Mouse (Mus musculus) heart, adult 18-20 months (tissue): ENCODE data around the gene St6galnac5. TPM values are rescaled to one million over a fixed set of nuclear protein-coding genes. Genes with fewer than 3 reads are reported as not detected.
A peak's percentile ranks its signal among the peaks of the same experiment; 100 is the strongest.

Source experiments
- DNase-seq, 2 experiments: peaks; one replicate each; pipeline ENCODE4 v3.0.0; 2021 to 2022; ENCODE audit warnings: mixed read lengths in 1 of 2
- total RNA-seq, 2 experiments: library from RNA; stranded (reverse); gene quantifications; 2 replicates each; pipeline ENCODE4 v1.2.3; 2021

Gene St6galnac5
- total RNA-seq, 2 experiments from 2014 or later: not detected

- DNase-seq: no peak
These were observed 31.7 kb downstream of the St6galnac5 start for GRCm38 (mm10) chr3:152950299-152950698.

GRCm38 (mm10) chr3:152949233-152949777 lies 32.7 kb downstream of the St6galnac5 start:
- no peak for DNase-seq

DNA sequence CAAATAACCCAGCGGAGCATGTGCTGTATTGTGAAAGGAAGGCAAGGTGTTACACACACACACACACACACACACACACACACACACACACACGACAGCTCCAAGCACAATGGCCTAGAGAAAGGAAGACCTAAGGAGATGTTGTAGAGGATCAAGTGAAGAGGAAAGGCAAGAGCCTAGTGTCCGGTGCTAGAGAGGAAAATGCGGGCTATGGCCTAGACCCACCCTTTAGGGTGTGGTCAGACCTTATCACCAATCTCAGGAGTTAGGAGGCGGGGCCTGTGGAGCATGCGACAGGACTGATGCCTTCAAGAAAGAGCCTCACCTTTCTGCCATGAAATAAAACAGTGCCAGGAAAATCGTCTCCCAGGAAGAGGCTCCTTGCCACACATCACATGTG lies 33.5 kb downstream of the St6galnac5 start:
- no peak for DNase-seq

- DNase-seq: no peak
These were observed 34.9 kb downstream of the St6galnac5 start for GRCm38 (mm10) chr3:152947031-152947640.

DNA sequence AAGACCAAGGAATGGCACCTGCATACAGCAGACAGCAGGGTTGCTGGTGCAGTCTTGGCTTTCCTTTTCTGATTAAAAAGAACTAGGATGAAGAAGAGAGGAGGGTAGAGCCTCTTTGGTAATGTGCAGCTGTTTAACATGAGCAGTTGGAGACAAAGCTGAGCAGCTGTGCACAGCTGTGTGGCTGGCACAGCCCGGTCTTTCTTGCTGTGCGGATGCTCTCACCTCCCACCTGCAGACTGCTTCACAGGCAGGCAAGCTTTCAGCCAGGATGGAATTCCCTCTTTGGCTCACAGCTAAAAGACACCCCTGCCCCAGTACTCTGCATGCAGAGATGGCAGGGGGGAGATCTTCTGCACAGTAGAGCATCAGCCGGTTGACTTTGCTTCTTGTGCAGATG lies 37.3 kb downstream of the St6galnac5 start:
- DNase-seq: peak; percentile 10 to 13

- peak; percentile 17 to 24 for DNase-seq
These were observed 39.1 kb downstream of the St6galnac5 start for GRCm38 (mm10) chr3:152942985-152943384.

- no peak for DNase-seq
These were observed 40.4 kb downstream of the St6galnac5 start for GRCm38 (mm10) chr3:152941671-152942070.

DNA sequence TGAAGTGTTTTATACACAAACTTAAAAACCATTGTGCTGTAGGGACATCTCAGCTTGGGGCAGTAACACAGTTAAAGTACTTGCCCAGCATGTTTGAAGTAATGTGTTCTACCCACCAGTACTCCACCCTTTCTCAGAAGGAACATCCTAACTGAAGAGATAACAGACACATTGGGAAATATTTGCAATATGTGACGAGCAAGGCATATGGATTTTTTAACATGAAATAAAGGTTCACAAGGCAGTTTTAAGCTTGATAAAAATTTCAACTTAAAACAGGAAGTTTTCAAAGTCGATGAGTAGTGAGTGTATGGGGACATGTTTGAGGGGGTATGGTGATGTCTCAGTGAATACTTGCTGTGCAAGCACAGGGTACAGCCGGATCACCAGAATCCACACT lies 45.7 kb downstream of the St6galnac5 start:
- DNase-seq: no peak

DNA sequence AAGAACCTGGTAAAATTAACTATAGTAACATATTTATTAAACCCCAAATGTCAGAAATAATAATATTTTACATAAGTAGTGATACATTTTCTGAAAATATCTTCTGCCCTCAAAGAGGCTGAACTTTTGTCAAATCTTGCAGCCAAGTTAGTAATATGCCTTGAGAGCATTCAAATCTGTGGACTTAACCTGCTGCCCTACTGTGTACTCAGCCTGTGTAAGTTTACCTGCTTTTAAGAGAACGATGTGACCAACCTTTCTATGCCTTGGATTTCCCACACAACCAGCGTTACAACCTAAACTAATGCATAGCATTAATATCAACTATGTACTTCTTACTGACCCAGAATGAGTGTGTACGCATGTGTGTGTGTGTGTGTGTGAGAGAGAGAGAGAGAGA lies 48.3 kb downstream of the St6galnac5 start:
- DNase-seq: no peak

DNA sequence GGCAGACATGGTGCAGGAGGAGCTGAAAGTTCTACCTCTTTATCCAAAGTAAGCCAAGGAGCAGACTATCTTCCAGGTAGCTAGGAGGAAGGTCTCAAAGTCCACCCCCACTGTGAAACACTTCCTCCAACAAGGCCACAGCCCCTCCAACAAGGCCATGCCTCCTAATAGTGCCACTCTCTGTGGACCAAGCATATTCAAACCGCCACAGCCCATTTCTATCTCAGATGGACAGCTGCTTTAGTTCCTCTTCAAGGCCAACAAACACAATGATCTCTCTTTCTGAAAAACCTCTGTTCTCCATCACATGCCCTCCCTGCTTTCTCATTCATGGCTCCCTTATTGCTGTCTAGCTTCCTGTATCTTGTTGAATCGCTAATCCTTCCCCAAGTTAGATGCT lies 49.5 kb downstream of the St6galnac5 start:
- DNase-seq: no peak

DNA sequence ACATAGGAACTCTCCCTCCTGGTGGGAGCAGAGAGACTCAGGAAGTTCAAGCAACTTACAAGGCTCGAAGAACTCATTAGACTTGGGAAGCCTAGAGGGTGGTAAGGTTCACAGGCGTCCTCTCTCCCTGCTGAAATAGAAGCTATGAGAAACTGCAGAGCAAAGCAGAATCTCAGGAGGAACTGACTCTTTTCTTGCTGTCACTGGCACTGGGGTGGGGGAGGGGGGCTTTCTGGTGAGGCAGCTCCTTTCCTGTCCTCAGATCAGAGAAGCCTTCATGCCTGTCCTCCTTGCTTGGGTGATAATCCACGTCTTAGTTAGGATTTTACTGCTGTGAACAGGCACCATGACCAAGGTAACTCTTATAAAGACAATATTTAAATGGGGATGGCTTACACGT lies 50.0 kb downstream of the St6galnac5 start:
- DNase-seq: no peak

GRCm38 (mm10) chr3:152931354-152931753 lies 50.7 kb downstream of the St6galnac5 start:
- DNase-seq: no peak

GRCm38 (mm10) chr3:152929788-152930281 lies 52.2 kb downstream of the St6galnac5 start:
- DNase-seq: no peak

DNA sequence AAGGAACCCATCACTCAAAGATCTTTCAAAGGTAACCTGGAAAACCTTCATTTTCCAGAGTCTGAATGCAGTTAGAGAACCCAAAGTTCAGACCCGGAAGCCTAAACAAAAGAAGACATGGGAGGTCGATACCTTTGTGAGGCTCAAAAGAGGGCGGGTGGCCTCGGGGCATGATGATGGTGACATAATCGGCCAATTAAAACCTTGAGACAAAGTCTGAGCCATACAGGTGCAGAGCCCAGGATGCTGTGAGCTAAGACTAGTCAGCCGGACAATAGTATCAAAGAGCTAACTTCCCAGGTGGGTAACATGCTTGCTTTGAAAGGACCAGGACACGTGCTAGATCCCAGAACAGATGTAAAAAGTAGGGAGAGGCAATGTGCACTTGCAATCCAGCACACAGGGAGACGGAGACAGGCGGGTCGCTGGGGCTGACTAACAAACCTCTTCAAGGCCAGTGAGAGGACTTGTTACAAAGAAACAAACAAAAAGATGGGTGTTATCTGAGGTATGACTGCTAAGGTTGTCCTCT lies 52.7 kb downstream of the St6galnac5 start:
- no peak for DNase-seq

- DNase-seq: peak in 1 of 2 experiments; percentile 23
These were observed 53.6 kb downstream of the St6galnac5 start for GRCm38 (mm10) chr3:152928287-152928975.

GRCm38 (mm10) chr3:152926166-152926565 lies 55.9 kb downstream of the St6galnac5 start:
- DNase-seq: no peak

DNA sequence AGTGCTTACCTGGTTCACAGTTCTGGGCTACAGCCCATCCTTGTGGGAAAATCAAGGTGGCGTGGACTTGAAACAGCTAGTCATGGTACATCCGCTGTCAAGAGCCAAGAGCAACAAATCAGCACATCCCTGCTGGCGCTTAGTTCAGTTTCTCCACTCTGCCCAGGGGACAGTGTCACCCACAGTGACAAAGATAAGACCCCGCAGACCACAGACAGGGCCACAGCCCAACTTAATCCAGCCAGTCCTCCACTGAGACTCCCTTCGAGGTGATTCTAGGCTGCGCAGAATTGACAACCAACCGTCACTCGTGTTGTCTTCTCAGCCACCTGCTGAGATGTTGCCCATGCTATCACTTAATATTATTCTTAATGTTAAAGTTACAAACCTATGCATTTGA lies 56.7 kb downstream of the St6galnac5 start:
- no peak for DNase-seq

GRCm38 (mm10) chr3:152923530-152923929 lies 58.5 kb downstream of the St6galnac5 start:
- DNase-seq: no peak

GRCm38 (mm10) chr3:152920365-152920764 lies 61.7 kb downstream of the St6galnac5 start:
- DNase-seq: no peak

- DNase-seq: no peak
These were observed 62.9 kb downstream of the St6galnac5 start for GRCm38 (mm10) chr3:152919101-152919500.

GRCm38 (mm10) chr3:152917579-152917978 lies 64.5 kb downstream of the St6galnac5 start:
- no peak for DNase-seq

- no peak for DNase-seq
These were observed 67.7 kb downstream of the St6galnac5 start for GRCm38 (mm10) chr3:152914376-152914775.

DNA sequence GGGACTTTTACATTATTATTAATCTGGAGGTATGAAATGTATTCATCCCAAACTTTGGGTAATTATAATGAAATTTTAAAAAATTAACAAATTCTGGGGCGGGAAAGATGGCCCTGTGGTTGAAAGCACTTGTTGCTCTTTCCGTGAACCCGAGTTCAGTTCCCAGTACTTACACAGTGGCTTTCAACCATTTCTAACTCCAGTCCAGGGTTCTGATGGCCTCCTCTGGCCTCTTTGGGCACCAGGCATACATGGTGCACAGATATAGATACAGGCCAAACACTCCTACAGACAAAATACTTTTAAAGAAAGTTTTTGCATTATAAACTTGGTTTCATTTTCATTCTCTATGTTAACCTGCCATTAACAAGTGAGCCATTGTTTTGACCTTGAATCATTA lies 68.4 kb downstream of the St6galnac5 start:
- DNase-seq: no peak
